Mouse (Mus musculus) kidney, embryonic 15.5 days (tissue): ENCODE data around the gene Tpm3. TPM values are rescaled to one million over a fixed set of nuclear protein-coding genes. Genes with fewer than 3 reads are reported as not detected.
"Not testable (repeated sequence)": the region's sequence is repeated elsewhere in the genome, so short reads cannot be mapped to it uniquely, and the experiment has no call there.

Experiments used
- ATAC-seq: fragments of 200-750 bp; cut with Nextera tagmentation; replicated peaks from 2 replicates; pipeline ENCODE4 v1.8.0; 2017; ENCODE audit warnings: moderate TSS enrichment; ENCODE audit not compliant: low FRiP score
- H3K27ac ChIP-seq: fragments of 300-500 bp; sonication (generic); 2 replicates; pipeline ENCODE4 v1.5.1; 2015; ENCODE audit warnings: mild to moderate bottlenecking, inconsistent platforms
- H3K27me3 ChIP-seq: fragments of 300-500 bp; sonication (generic); 2 replicates; pipeline ENCODE4 v1.6.1; 2015; ENCODE audit warnings: inconsistent platforms
- H3K36me3 ChIP-seq: fragments of 300-500 bp; sonication (generic); 2 replicates; pipeline ENCODE4 v1.6.1; 2015; ENCODE audit warnings: inconsistent platforms
- H3K4me1 ChIP-seq: fragments of 300-500 bp; sonication (generic); 2 replicates; pipeline ENCODE4 v1.6.1; 2015; ENCODE audit warnings: inconsistent platforms
- H3K4me2 ChIP-seq: fragments of 300-500 bp; sonication (generic); 2 replicates; pipeline ENCODE4 v1.6.1; 2015; ENCODE audit warnings: moderate library complexity, mild to moderate bottlenecking, inconsistent platforms
- H3K4me3 ChIP-seq: fragments of 300-500 bp; sonication (generic); replicated peaks from 2 replicates; pipeline ENCODE4 v1.5.1; 2015; ENCODE audit warnings: mild to moderate bottlenecking, inconsistent platforms
- H3K9ac ChIP-seq: fragments of 300-500 bp; sonication (generic); 2 replicates; pipeline ENCODE4 v1.6.1; 2015; ENCODE audit warnings: mild to moderate bottlenecking, inconsistent platforms
- H3K9me3 ChIP-seq: fragments of 300-500 bp; sonication (generic); replicated peaks from 2 replicates; pipeline ENCODE4 v1.6.1; 2016; ENCODE audit warnings: inconsistent platforms
- WGBS: fragments of 180-500 bp; shearing (Covaris S2); methylation state at CpG from one replicate; pipeline ENCODE4 v1.1.7; 2015; ENCODE audit warnings: mixed read lengths; 5-methylcytosine and 5-hydroxymethylcytosine counted together
- polyA plus RNA-seq: library from polyadenylated mRNA; unstranded; fragments of >200 nt; fragmentation: Nextera tagmentation; extraction: Ambion mirVana; gene quantifications from 2 replicates; pipeline ENCODE4 v1.2.1, GENCODE M21; 2015

Gene Tpm3
- polyA plus RNA-seq, 1 experiment from 2014 or later = 591 TPM

- no peak for ATAC-seq
- Histone ChIP-seq H3K4me1 (no peaks in the 10 kb centered on the region), H3K27ac (no peak overlapping the region), H3K36me3 (no peaks in the 10 kb centered on the region), H3K9me3 (no peaks in the 10 kb centered on the region), H3K4me3 (no peak overlapping the region), H3K27me3 (no peaks in the 10 kb centered on the region), H3K4me2 (no peak overlapping the region), H3K9ac (no peak overlapping the region)
- 88% methylated on average over 13 of the region's 13 CpGs for WGBS
Measured at GRCm38 (mm10) chr3:90118132-90118790, 45.8 kb downstream of the Tpm3 start.

GRCm38 (mm10) chr3:90122036-90122435, 49.6 kb downstream of the Tpm3 start:
- H3K27me3 ChIP-seq, H3K9me3 ChIP-seq, H3K4me2 ChIP-seq, ATAC-seq, H3K27ac ChIP-seq, H3K9ac ChIP-seq, H3K4me1 ChIP-seq, H3K36me3 ChIP-seq, H3K4me3 ChIP-seq: not testable (repeated sequence)
- WGBS = 84% methylated on average over 5 of the region's 5 CpGs

GRCm38 (mm10) chr3:90125710-90126109, 53.3 kb downstream of the Tpm3 start:
- H3K4me3 ChIP-seq = no peak overlapping the region
- 76% methylated on average over 5 of the region's 5 CpGs for WGBS
- H3K9ac ChIP-seq = no peak overlapping the region
- no peaks in the 10 kb centered on the region for H3K27me3 ChIP-seq
- no peak for ATAC-seq
- H3K36me3 ChIP-seq = no peaks in the 10 kb centered on the region
- H3K4me1 ChIP-seq = no peaks in the 10 kb centered on the region
- no peaks in the 10 kb centered on the region for H3K9me3 ChIP-seq
- no peak overlapping the region for H3K4me2 ChIP-seq
- no peak overlapping the region for H3K27ac ChIP-seq

- H3K4me3 ChIP-seq = no peak overlapping the region
- H3K4me2 ChIP-seq = no peak overlapping the region
- WGBS = 97% methylated on average over 6 of the region's 6 CpGs
- ATAC-seq = no peak
- H3K9ac ChIP-seq = no peak overlapping the region
- H3K27ac ChIP-seq = no peak overlapping the region
- no peaks in the 10 kb centered on the region for H3K27me3 ChIP-seq
- no peaks in the 10 kb centered on the region for H3K36me3 ChIP-seq
- H3K4me1 ChIP-seq = no peaks in the 10 kb centered on the region
- no peaks in the 10 kb centered on the region for H3K9me3 ChIP-seq
Measured at GRCm38 (mm10) chr3:90127881-90128280, 55.4 kb downstream of the Tpm3 start.

GRCm38 (mm10) chr3:90132745-90133144, 60.3 kb downstream of the Tpm3 start:
- Histone ChIP-seq H3K36me3 (no peaks in the 10 kb centered on the region), H3K4me3 (no peak overlapping the region), H3K4me2 (no peak overlapping the region), H3K27ac (no peak overlapping the region), H3K9me3 (no peaks in the 10 kb centered on the region), H3K9ac (no peak overlapping the region), H3K27me3 (no peaks in the 10 kb centered on the region), H3K4me1 (peaks cover 13% of the 10 kb centered on the region)
- 74% methylated on average over 3 of the region's 3 CpGs for WGBS
- no peak for ATAC-seq

- WGBS = 91% methylated on average over 1 of the region's 1 CpGs
- no peak for ATAC-seq
- Histone ChIP-seq H3K27ac (0 out of 2 replicates have a peak overlapping the region, but pooled peaks have one; percentile 41), H3K4me3 (no peak overlapping the region), H3K36me3 (no peaks in the 10 kb centered on the region), H3K9ac (no peak overlapping the region), H3K4me1 (peaks cover 13% of the 10 kb centered on the region), H3K9me3 (no peaks in the 10 kb centered on the region), H3K4me2 (no peak overlapping the region), H3K27me3 (no peaks in the 10 kb centered on the region)
Measured at GRCm38 (mm10) chr3:90133331-90133730, 60.9 kb downstream of the Tpm3 start.

GRCm38 (mm10) chr3:90134483-90134882, 62.0 kb downstream of the Tpm3 start:
- 13% methylated on average over 3 of the region's 3 CpGs for WGBS
- 0 out of 2 replicates have a peak, but pooled peaks have one; percentile 25 for ATAC-seq
- H3K9ac ChIP-seq = no peak overlapping the region
- no peaks in the 10 kb centered on the region for H3K9me3 ChIP-seq
- no peak overlapping the region for H3K4me3 ChIP-seq
- H3K27ac ChIP-seq = peak overlapping the region; percentile 41
- H3K4me2 ChIP-seq = no peak overlapping the region
- H3K27me3 ChIP-seq = no peaks in the 10 kb centered on the region
- peaks cover 13% of the 10 kb centered on the region for H3K4me1 ChIP-seq
- no peaks in the 10 kb centered on the region for H3K36me3 ChIP-seq

- peaks cover 13% of the 10 kb centered on the region for H3K4me1 ChIP-seq
- H3K9ac ChIP-seq = no peak overlapping the region
- no peaks in the 10 kb centered on the region for H3K27me3 ChIP-seq
- no peaks in the 10 kb centered on the region for H3K9me3 ChIP-seq
- H3K27ac ChIP-seq = peak overlapping the region; percentile 41; the same call in 1 of the 2 replicates
- no peak overlapping the region for H3K4me2 ChIP-seq
- H3K36me3 ChIP-seq = no peaks in the 10 kb centered on the region
- no peak overlapping the region for H3K4me3 ChIP-seq
- 42% methylated on average over 5 of the region's 5 CpGs for WGBS
- ATAC-seq = no peak
Measured at GRCm38 (mm10) chr3:90134993-90135392, 62.5 kb downstream of the Tpm3 start.

- H3K27me3 ChIP-seq = no peaks in the 10 kb centered on the region
- H3K9me3 ChIP-seq = no peaks in the 10 kb centered on the region
- WGBS = 39% methylated on average over 13 of the region's 13 CpGs
- peaks cover 13% of the 10 kb centered on the region for H3K4me1 ChIP-seq
- no peak overlapping the region for H3K27ac ChIP-seq
- no peaks in the 10 kb centered on the region for H3K36me3 ChIP-seq
- no peak overlapping the region for H3K4me2 ChIP-seq
- no peak overlapping the region for H3K9ac ChIP-seq
- no peak for ATAC-seq
- H3K4me3 ChIP-seq = no peak overlapping the region
Measured at GRCm38 (mm10) chr3:90136660-90137059, 64.2 kb downstream of the Tpm3 start.

- Histone ChIP-seq H3K27ac (no peak overlapping the region), H3K4me2 (no peak overlapping the region), H3K9ac (no peak overlapping the region), H3K9me3 (no peaks in the 10 kb centered on the region), H3K27me3 (no peaks in the 10 kb centered on the region), H3K36me3 (no peaks in the 10 kb centered on the region), H3K4me1 (peaks cover 13% of the 10 kb centered on the region), H3K4me3 (no peak overlapping the region)
- WGBS = 88% methylated on average over 1 of the region's 1 CpGs
- ATAC-seq = no peak
Measured at GRCm38 (mm10) chr3:90137606-90138005, 65.2 kb downstream of the Tpm3 start.

GRCm38 (mm10) chr3:90139962-90140361, 67.5 kb downstream of the Tpm3 start:
- ATAC-seq = no peak
- no peak overlapping the region for H3K4me2 ChIP-seq
- 80% methylated on average over 3 of the region's 3 CpGs for WGBS
- no peaks in the 10 kb centered on the region for H3K36me3 ChIP-seq
- no peak overlapping the region for H3K4me3 ChIP-seq
- H3K9ac ChIP-seq = no peak overlapping the region
- H3K27me3 ChIP-seq = no peaks in the 10 kb centered on the region
- H3K9me3 ChIP-seq = no peaks in the 10 kb centered on the region
- H3K4me1 ChIP-seq = peaks cover 5% of the 10 kb centered on the region
- no peak overlapping the region for H3K27ac ChIP-seq

GRCm38 (mm10) chr3:90145461-90145860, 73.0 kb downstream of the Tpm3 start:
- Histone ChIP-seq H3K36me3 (no peaks in the 10 kb centered on the region), H3K4me2 (no peak overlapping the region), H3K4me1 (no peaks in the 10 kb centered on the region), H3K27ac (no peak overlapping the region), H3K9ac (no peak overlapping the region), H3K27me3 (no peaks in the 10 kb centered on the region), H3K9me3 (no peaks in the 10 kb centered on the region), H3K4me3 (no peak overlapping the region)
- ATAC-seq = no peak
- 60% methylated on average over 3 of the region's 3 CpGs for WGBS

- ATAC-seq = no peak
- H3K27me3 ChIP-seq = no peaks in the 10 kb centered on the region
- no peaks in the 10 kb centered on the region for H3K4me1 ChIP-seq
- no peak overlapping the region for H3K9ac ChIP-seq
- no peak overlapping the region for H3K27ac ChIP-seq
- 69% methylated on average over 1 of the region's 1 CpGs for WGBS
- H3K9me3 ChIP-seq = no peaks in the 10 kb centered on the region
- H3K36me3 ChIP-seq = no peaks in the 10 kb centered on the region
- H3K4me2 ChIP-seq = no peak overlapping the region
- no peak overlapping the region for H3K4me3 ChIP-seq
Measured at GRCm38 (mm10) chr3:90146651-90147050, 74.2 kb downstream of the Tpm3 start.
